Mouse (Mus musculus): ENCODE data around the gene Slc6a4. TPM values are rescaled to one million over a fixed set of nuclear protein-coding genes. Genes with fewer than 3 reads are reported as not detected.
A peak's percentile ranks its signal among the peaks of the same experiment; 100 is the strongest.

Slc6a4 gene
- polyA plus RNA-seq, 1 experiment from 2014 or later = 2.2 TPM

GRCm38 (mm10) chr11:77079361-77079760 is 81.0 kb downstream of the Slc6a4 start:
- Histone ChIP-seq H3K4me1 (ENCODE audit: control insufficient read depth, insufficient read depth, low read length) (0 out of 2 replicates have a peak, but pooled peaks cover 2% of the 10 kb centered on the region), H3K9me3 (ENCODE audit: control insufficient read depth, low read length) (no peaks in the 10 kb centered on the region), H3K4me2 (replicated peaks; ENCODE audit: low read depth, low read length) (no peak overlapping the region), H3K27me3 (ENCODE audit: control insufficient read depth, insufficient read depth, low read length) (no peaks in the 10 kb centered on the region), H3K36me3 (ENCODE audit: control insufficient read depth, insufficient read depth, low read length) (peaks cover 18% of the 10 kb centered on the region), H3K27ac (ENCODE audit: low read depth, low read length) (no peak overlapping the region), H3K4me3 (ENCODE audit: low read length) (no peak overlapping the region), H3K9ac (ENCODE audit: low read depth, low read length) (no peak overlapping the region)
- 93% methylated on average over 1 of the region's 1 CpGs for WGBS
- no peak for ATAC-seq (ENCODE audit: low FRiP score, low TSS enrichment)

MicroRNAs within 50 kb of the gene (microRNA counts, 519-probe panel; counts per million panel counts)
- 5,425 counts per million, percentile 50 among the panel's probes with 10 or more counts for microRNA mmu-miR-423-3p
- 4,357 counts per million, percentile 29 among the panel's probes with 10 or more counts for microRNA mmu-miR-423-5p

Small RNA genes within 50 kb of the gene (microRNA-seq; reads per million reads assigned to microRNA genes)
- 7,550 reads per million, percentile 94 among the genes with 10 or more reads in this experiment for gene Mir423

Other genes starting within 250 kb of the Slc6a4 start
- 24.1 and 37.3 TPM in 2 replicates for gene Gosr1, start 235.0 kb upstream of the Slc6a4 start, polyA plus RNA-seq (2014; fragmentation: Nextera tagmentation; extraction: Ambion mirVana)
- 22.1 and 35.0 TPM in 2 replicates for gene Cpd, start 151.6 kb upstream of the Slc6a4 start, polyA plus RNA-seq (2014; fragmentation: Nextera tagmentation; extraction: Ambion mirVana)
- gene Tmigd1, start 96.4 kb upstream of the Slc6a4 start, polyA plus RNA-seq (2014; fragmentation: Nextera tagmentation; extraction: Ambion mirVana) = 0.74 and 0.89 TPM in 2 replicates
- 136 and 160 TPM in 2 replicates for gene Blmh, start 73.8 kb upstream of the Slc6a4 start, polyA plus RNA-seq (2014; fragmentation: Nextera tagmentation; extraction: Ambion mirVana)
- 78.5 and 88.1 TPM in 2 replicates for gene Nsrp1, start 79.8 kb downstream of the Slc6a4 start, polyA plus RNA-seq (2014; fragmentation: Nextera tagmentation; extraction: Ambion mirVana)
- gene Efcab5, start 190.4 kb downstream of the Slc6a4 start, polyA plus RNA-seq (2014; fragmentation: Nextera tagmentation; extraction: Ambion mirVana) = 0.24 and 0.29 TPM in 2 replicates
- 5.8 and 10.2 TPM in 2 replicates for gene Ssh2, start 217.7 kb downstream of the Slc6a4 start, polyA plus RNA-seq (2014; fragmentation: Nextera tagmentation; extraction: Ambion mirVana)